Mouse (Mus musculus) megakaryocyte, embryonic 14.5 days (primary cell): ENCODE data around the gene Atrn. TPM values are rescaled to one million over a fixed set of nuclear protein-coding genes. Genes with fewer than 3 reads are reported as not detected.
A peak's percentile ranks its signal among the peaks of the same experiment; 100 is the strongest.
"Not testable (repeated sequence)": the region's sequence is repeated elsewhere in the genome, so short reads cannot be mapped to it uniquely, and the experiment has no call there.

Experiments
- H3K27me3 ChIP-seq: replicated peaks from 2 replicates; pipeline ENCODE3; 2012; ENCODE audit warnings: inconsistent platforms
- H3K36me3 ChIP-seq: replicated peaks from 2 replicates; pipeline ENCODE3; 2012; ENCODE audit warnings: low read length, inconsistent platforms, mixed read lengths
- H3K4me1 ChIP-seq: 2 replicates; pipeline ENCODE4 v1.6.1; 2012; ENCODE audit warnings: inconsistent platforms
- H3K4me3 ChIP-seq: replicated peaks from 2 replicates; pipeline ENCODE3; 2012; ENCODE audit warnings: moderate library complexity, mild to moderate bottlenecking, inconsistent platforms
- H3K9me3 ChIP-seq: 2 replicates; pipeline ENCODE4 v1.6.1; 2012; ENCODE audit warnings: inconsistent platforms
- FLI1 ChIP-seq: IDR thresholded peaks from 2 replicates; pipeline ENCODE4 v1.6.1; 2012; ENCODE audit warnings: low read length, inconsistent platforms, mixed read lengths
- GATA1 ChIP-seq: IDR thresholded peaks from 3 replicates; pipeline ENCODE4 v1.6.1; 2012; ENCODE audit warnings: mixed read lengths, low read length, inconsistent platforms, borderline replicate concordance
- polyA plus RNA-seq: library from polyadenylated mRNA; stranded (reverse); fragments of >175 nt; gene quantifications from 2 replicates; pipeline ENCODE4 v1.2.3, GENCODE M21; 2012; ENCODE audit warnings: low replicate concordance; ENCODE audit not compliant: insufficient read depth

Gene Atrn
- polyA plus RNA-seq, 1 experiment, result 1.2 TPM

DNA sequence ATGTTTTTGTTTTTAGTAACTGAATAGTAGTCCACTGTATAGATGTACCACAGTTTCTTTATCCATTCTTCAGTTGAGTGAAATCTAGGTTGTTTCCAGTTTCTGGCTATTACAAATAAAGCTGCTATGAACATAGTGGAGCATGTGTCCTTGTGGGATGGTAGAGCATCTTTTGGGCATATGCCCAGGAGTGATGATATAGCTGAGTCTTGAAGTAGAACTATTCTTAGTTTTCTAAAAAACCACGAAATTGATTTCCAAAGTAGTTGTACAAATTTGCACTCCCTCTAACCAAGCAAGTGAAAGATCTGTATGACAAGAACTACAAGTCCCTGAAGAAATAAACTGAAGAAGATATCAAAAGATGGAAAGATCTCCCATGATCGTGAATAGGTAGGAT lies 86.5 kb downstream of the Atrn start:
- Histone ChIP-seq H3K9me3 (no peaks in the 10 kb centered on the region), H3K27me3 (no peaks in the 10 kb centered on the region), H3K4me1 (no peaks in the 10 kb centered on the region), H3K36me3 (peaks cover 37% of the 10 kb centered on the region), H3K4me3 (no peak overlapping the region)
- TF ChIP-seq GATA1, result no peak
- TF ChIP-seq FLI1, result no peak

DNA sequence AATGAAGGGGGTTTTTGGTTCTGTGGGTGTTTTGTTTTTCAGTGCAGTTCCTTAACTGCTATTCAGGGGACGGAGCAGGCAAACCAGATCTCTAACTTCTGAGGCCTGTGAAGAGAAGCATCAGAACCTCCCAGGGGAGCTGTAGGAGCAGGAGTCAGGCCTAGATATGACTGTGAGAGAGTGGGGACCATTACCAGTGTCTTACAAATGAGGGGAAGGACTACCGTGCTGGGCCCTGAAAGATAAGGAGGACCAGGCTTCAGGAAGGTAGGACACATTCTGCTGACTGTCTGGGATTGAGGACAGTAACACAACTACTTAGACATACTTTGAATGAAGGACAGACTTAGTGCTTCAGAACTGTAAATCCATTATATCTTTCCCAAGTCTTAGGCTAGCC lies 102.8 kb downstream of the Atrn start:
- peaks cover 66% of the 10 kb centered on the region for H3K36me3 ChIP-seq
- H3K9me3 ChIP-seq, result no peaks in the 10 kb centered on the region
- H3K27me3 ChIP-seq, result no peaks in the 10 kb centered on the region
- TF ChIP-seq GATA1 (no peak), FLI1 (no peak)
- no peak overlapping the region for H3K4me3 ChIP-seq
- H3K4me1 ChIP-seq, result peaks cover 26% of the 10 kb centered on the region

DNA sequence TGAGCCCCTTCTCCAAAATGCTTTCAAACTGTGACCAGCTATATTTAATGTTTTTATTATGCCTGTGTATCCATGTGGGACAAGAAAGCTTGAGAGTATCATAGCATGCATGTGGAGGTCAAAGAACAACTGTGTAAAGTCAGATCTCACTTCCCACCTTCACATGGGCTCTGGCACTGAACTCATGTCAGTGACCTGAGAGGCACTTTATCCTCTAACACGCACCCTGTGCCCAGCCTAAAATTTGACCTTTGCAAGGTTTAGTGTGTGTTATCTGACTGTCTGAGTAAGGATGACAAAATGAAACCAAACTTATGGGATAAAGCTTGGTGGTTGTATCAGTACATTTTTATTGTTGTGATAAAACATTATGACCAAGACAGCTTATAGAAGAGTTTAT lies 104.3 kb downstream of the Atrn start:
- Histone ChIP-seq H3K9me3 (no peaks in the 10 kb centered on the region), H3K36me3 (peaks cover 68% of the 10 kb centered on the region), H3K27me3 (no peaks in the 10 kb centered on the region), H3K4me3 (no peak overlapping the region), H3K4me1 (peaks cover 26% of the 10 kb centered on the region)
- no peak for TF ChIP-seq FLI1
- no peak for TF ChIP-seq GATA1

DNA sequence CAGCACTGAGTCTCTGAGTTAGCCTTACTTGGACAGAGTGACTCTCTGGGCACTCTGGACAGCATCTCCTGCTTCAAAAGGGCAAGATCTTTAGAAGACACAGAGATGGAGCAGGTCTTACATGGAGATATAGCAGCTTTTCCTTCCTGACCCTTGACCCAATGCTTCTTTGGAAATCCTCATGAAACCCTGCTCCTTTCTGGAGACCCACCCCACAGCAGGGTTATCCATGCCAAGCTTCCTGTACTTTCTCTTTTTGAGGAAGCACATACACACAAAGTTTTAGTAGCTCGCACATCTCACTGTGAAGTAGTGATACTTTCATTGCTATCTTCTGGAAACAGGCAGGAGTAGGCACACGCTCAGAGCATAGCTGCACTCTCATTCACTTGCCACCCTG lies 118.9 kb downstream of the Atrn start:
- no peaks in the 10 kb centered on the region for H3K9me3 ChIP-seq
- TF ChIP-seq FLI1, result no peak
- no peak for TF ChIP-seq GATA1
- peaks cover 76% of the 10 kb centered on the region for H3K4me1 ChIP-seq
- peaks cover 60% of the 10 kb centered on the region for H3K36me3 ChIP-seq
- peak overlapping the region; percentile 51 for H3K4me3 ChIP-seq
- no peaks in the 10 kb centered on the region for H3K27me3 ChIP-seq

DNA sequence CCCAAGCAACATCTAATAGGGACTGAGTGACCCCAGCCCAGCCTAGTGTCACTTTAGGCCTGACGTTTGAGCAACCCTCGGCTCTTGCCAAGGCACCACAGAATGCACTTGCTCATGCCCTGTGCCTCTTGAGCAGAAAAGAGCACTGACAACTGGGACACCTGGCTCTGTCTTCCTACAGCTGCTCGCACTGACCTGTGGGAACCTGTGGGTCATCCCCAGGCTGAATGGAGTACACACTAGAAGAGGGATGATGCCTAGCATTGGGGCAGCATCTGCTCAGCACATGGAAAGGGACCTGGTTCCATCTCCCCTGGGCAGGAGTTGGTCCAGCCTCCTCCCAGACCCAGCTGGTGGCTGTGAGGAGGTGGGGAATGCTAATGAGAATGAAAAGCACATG lies 120.6 kb downstream of the Atrn start:
- TF ChIP-seq GATA1, result no peak
- TF ChIP-seq FLI1, result no peak
- peaks cover 81% of the 10 kb centered on the region for H3K4me1 ChIP-seq
- no peaks in the 10 kb centered on the region for H3K27me3 ChIP-seq
- peaks cover 49% of the 10 kb centered on the region for H3K36me3 ChIP-seq
- H3K9me3 ChIP-seq, result no peaks in the 10 kb centered on the region
- H3K4me3 ChIP-seq, result no peak overlapping the region

DNA sequence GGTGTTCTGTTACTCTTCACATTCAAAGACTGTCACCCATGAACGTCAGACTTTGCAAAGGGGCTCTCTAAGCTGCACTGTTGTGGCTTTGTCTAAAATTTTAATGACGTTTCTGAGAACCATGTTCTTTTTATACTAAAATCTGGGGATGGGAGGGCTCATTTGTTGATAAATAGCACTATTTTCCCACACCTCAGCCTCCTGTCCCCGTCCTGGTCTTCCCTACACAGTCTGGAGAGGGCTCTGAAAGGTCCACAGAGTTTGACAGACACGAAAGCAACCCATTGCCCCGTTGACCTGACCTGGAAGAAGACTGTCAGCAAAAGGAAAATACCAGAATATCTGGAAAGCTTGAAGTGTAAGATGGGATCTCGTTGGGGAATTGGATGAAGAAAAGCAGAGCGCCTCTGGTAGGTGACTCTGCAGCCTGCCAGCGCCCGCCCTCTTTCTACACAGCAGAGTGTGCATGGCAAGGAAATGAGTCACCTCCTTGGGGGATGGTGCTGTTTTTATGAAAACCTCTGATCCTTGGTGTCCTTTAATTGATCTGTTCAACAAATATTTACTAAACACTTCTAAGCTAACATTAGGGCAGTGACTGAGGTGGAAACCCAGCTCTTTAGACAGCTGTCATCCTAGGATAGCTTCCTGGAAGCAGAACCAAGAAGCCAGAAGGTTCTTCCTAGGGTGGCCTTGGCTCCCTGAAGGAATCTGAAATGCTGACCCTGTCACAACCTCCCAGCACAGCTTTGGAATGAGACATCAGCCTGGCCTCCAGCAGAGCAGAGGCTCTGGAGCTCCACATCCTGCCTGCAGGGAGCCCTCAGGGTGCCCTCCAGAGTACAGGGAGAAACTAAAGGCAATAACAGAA lies 123.0 kb downstream of the Atrn start:
- H3K36me3 ChIP-seq, result peaks cover 29% of the 10 kb centered on the region
- peaks cover 11% of the 10 kb centered on the region for H3K9me3 ChIP-seq
- peaks cover 67% of the 10 kb centered on the region for H3K4me1 ChIP-seq
- H3K4me3 ChIP-seq, result peak overlapping the region; percentile 74
- peaks cover 2% of the 10 kb centered on the region for H3K27me3 ChIP-seq
- TF ChIP-seq GATA1, result no peak
- no peak for TF ChIP-seq FLI1

DNA sequence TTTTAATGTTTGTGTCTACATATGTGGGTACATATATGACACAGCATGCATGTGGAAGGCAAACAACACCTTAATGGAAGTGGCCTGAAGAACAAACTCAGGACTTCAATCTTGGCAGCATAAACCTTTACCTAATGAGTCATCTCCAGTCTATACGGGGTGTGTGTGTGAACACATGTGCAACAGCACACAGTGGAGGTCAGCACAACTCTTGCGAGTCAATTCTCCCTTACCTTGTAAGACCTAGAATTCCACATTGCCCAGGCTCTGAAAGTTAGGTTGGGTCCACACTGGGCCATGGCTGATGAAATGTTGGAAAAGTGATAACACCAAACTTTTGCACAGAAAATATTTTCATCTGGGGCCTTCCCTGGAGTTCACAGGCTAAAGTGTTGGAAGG lies 124.3 kb downstream of the Atrn start:
- Histone ChIP-seq H3K4me3 (no peak overlapping the region), H3K27me3 (peaks cover 5% of the 10 kb centered on the region), H3K4me1 (peaks cover 58% of the 10 kb centered on the region), H3K9me3 (peaks cover 11% of the 10 kb centered on the region), H3K36me3 (peaks cover 23% of the 10 kb centered on the region)
- no peak for TF ChIP-seq GATA1
- TF ChIP-seq FLI1, result no peak

DNA sequence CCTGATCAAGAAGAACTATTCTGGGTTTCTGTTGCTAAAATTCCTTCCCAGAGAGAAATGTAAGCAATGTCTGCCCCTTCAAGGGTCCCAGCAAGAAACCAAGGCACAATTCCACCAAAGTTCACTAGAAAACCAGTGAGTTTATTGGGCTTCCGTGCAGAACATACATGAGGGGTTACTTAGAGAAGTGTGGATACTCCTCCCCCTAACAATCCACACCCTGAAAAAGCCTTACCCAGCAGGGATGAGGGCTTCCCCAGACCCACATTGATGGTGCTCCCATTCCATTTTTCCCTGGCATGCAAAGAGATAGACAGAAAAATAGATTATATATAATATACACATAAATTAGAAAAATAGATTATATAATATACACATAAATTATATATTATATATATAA lies 124.7 kb downstream of the Atrn start:
- Histone ChIP-seq H3K9me3 (peaks cover 11% of the 10 kb centered on the region), H3K36me3 (peaks cover 18% of the 10 kb centered on the region), H3K4me1 (peaks cover 57% of the 10 kb centered on the region), H3K27me3 (peaks cover 6% of the 10 kb centered on the region), H3K4me3 (no peak overlapping the region)
- no peak for TF ChIP-seq FLI1
- no peak for TF ChIP-seq GATA1

DNA sequence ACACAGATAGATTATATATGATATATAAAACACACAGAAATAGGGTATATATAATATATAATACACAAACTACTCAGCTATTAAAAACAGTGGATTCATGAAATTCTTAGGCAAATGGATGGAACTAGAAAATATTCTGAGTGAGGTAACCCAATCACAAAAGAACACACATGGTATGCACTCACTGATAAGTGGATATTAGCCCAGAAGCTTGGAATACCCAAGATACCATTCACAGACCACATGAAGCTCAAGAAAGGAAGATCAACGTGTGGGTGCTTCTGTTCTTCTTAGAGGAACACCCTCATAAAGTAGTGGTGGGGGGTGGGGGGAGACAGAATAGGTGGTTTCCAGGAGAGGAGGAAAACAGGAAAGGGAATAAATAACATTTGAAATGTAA lies 125.1 kb downstream of the Atrn start:
- H3K4me1 ChIP-seq, result peaks cover 57% of the 10 kb centered on the region
- H3K27me3 ChIP-seq, result peaks cover 11% of the 10 kb centered on the region
- peaks cover 11% of the 10 kb centered on the region for H3K9me3 ChIP-seq
- H3K36me3 ChIP-seq, result peaks cover 14% of the 10 kb centered on the region
- H3K4me3 ChIP-seq, result not testable (repeated sequence)

DNA sequence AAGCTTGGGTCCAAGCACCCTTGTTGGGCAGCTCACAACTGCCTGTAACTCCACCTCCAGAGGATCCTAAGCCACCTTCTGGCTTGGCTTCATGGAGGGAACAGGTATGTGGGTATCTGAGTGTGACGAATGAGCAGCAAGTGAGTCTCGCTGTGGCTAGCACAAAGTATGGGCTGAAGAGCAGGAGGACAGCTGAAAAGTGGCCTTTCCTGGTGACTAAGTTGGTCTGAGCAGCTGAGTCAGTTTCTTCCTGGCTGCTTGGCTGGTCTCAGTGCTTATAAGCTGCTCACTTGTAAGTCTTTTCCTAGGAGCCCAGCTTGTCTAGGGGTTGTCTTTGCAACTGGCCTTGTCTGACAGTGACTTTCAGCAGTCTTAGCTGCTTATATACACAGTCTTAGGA lies 130.0 kb downstream of the Atrn start:
- Histone ChIP-seq H3K4me1 (peaks cover 48% of the 10 kb centered on the region), H3K9me3 (peaks cover 11% of the 10 kb centered on the region), H3K4me3 (peak overlapping the region; percentile 54), H3K27me3 (peaks cover 51% of the 10 kb centered on the region), H3K36me3 (no peaks in the 10 kb centered on the region)
- TF ChIP-seq FLI1, result no peak
- TF ChIP-seq GATA1, result no peak
